Mouse (Mus musculus) heart, embryonic 13.5 days (tissue): Measurements from ENCODE around the gene Hectd4. TPM values are rescaled to one million over a fixed set of nuclear protein-coding genes. Genes with fewer than 3 reads are reported as not detected.
A peak's percentile ranks its signal among the peaks of the same experiment; 100 is the strongest.

Experiments used
- ATAC-seq: fragments of 200-750 bp; cut with Nextera tagmentation; 2 replicates; pipeline ENCODE4 v1.8.0; 2017; ENCODE audit warnings: moderate TSS enrichment; ENCODE audit not compliant: insufficient number of reproducible peaks, low FRiP score, low TSS enrichment; ENCODE audit errors: extremely low read depth
- H3K27ac ChIP-seq: fragments of 300-500 bp; sonication (generic); replicated peaks from 2 replicates; pipeline ENCODE4 v1.5.1; 2015; ENCODE audit warnings: moderate library complexity, mild to moderate bottlenecking, inconsistent platforms
- H3K27me3 ChIP-seq: fragments of 300-500 bp; sonication (generic); replicated peaks from 2 replicates; pipeline ENCODE4 v1.6.1; 2015; ENCODE audit warnings: mild to moderate bottlenecking, inconsistent platforms
- H3K36me3 ChIP-seq: fragments of 300-500 bp; sonication (generic); 2 replicates; pipeline ENCODE4 v1.6.1; 2015; ENCODE audit warnings: mild to moderate bottlenecking, inconsistent platforms
- H3K4me1 ChIP-seq: fragments of 300-500 bp; sonication (generic); 2 replicates; pipeline ENCODE4 v1.6.1; 2015; ENCODE audit warnings: inconsistent platforms
- H3K4me2 ChIP-seq: fragments of 300-500 bp; sonication (generic); 2 replicates; pipeline ENCODE4 v1.6.1; 2015; ENCODE audit warnings: inconsistent platforms, mild to moderate bottlenecking, moderate library complexity
- H3K4me3 ChIP-seq: fragments of 300-500 bp; sonication (generic); 2 replicates; pipeline ENCODE4 v1.5.1; 2015; ENCODE audit warnings: moderate library complexity, mild to moderate bottlenecking, inconsistent platforms
- H3K9ac ChIP-seq: fragments of 300-500 bp; sonication (generic); 2 replicates; pipeline ENCODE4 v1.6.1; 2015; ENCODE audit warnings: inconsistent platforms, mild to moderate bottlenecking, moderate library complexity
- H3K9me3 ChIP-seq: fragments of 300-500 bp; sonication (generic); 2 replicates; pipeline ENCODE4 v1.6.1; 2016; ENCODE audit warnings: inconsistent platforms
- WGBS: fragments of 180-500 bp; shearing (Covaris S2); methylation state at CpG from one replicate; pipeline ENCODE4 v1.1.7; 2015; ENCODE audit warnings: mixed read lengths; 5-methylcytosine and 5-hydroxymethylcytosine counted together
- polyA plus RNA-seq: library from polyadenylated mRNA; unstranded; fragments of >200 nt; fragmentation: Nextera tagmentation; extraction: Ambion mirVana; gene quantifications from 2 replicates; pipeline ENCODE4 v1.2.1, GENCODE M21; 2015

Hectd4 gene
- polyA plus RNA-seq, 1 experiment from 2014 or later, result 2.8 TPM

- no peak for ATAC-seq
- Histone ChIP-seq H3K9me3 (no peaks in the 10 kb centered on the region), H3K4me3 (peak overlapping the region; percentile 98; the same call in 1 of the 2 replicates), H3K27me3 (no peaks in the 10 kb centered on the region), H3K4me1 (peaks cover 45% of the 10 kb centered on the region), H3K36me3 (peaks cover 13% of the 10 kb centered on the region), H3K27ac (no peak overlapping the region), H3K9ac (peak overlapping the region; percentile 94), H3K4me2 (peak overlapping the region; percentile 96)
- WGBS, result 80% methylated on average over 5 of the region's 5 CpGs
Observed at GRCm38 (mm10) chr5:121399540-121399939, 179.5 kb downstream of the Hectd4 start.

GRCm38 (mm10) chr5:121400064-121400463, 180.0 kb downstream of the Hectd4 start:
- Histone ChIP-seq H3K36me3 (peaks cover 13% of the 10 kb centered on the region), H3K9ac (no peak overlapping the region), H3K4me3 (no peak overlapping the region), H3K9me3 (no peaks in the 10 kb centered on the region), H3K27me3 (no peaks in the 10 kb centered on the region), H3K4me2 (0 out of 2 replicates have a peak overlapping the region, but pooled peaks have one; percentile 96), H3K27ac (no peak overlapping the region), H3K4me1 (peaks cover 47% of the 10 kb centered on the region)
- no peak for ATAC-seq
- 64% methylated on average over 5 of the region's 5 CpGs for WGBS

DNA sequence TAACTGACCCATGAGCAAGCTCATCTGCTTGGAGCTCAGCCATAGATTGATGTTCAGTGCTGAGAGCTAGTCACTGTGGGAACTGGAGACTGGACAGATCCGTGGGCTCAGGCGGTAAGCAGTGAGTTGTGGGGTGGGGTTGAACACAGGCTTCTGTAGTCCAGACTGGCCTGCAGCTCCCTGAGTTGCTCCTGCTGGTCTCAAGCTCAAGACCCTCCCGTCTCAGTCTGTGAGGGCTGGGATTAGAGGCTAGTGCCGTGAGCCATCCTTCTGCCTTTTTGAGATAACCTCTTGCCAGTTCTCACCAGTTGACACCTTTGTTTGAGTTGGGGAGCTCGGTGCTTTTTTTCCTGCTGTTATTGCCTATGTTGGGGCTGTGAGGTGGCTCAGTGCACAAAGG, 180.8 kb downstream of the Hectd4 start:
- Histone ChIP-seq H3K4me1 (peaks cover 47% of the 10 kb centered on the region), H3K9ac (no peak overlapping the region), H3K36me3 (peaks cover 17% of the 10 kb centered on the region), H3K4me3 (no peak overlapping the region), H3K9me3 (no peaks in the 10 kb centered on the region), H3K27ac (no peak overlapping the region), H3K4me2 (no peak overlapping the region), H3K27me3 (no peaks in the 10 kb centered on the region)
- no peak for ATAC-seq
- WGBS, result 71% methylated on average over 5 of the region's 5 CpGs

DNA sequence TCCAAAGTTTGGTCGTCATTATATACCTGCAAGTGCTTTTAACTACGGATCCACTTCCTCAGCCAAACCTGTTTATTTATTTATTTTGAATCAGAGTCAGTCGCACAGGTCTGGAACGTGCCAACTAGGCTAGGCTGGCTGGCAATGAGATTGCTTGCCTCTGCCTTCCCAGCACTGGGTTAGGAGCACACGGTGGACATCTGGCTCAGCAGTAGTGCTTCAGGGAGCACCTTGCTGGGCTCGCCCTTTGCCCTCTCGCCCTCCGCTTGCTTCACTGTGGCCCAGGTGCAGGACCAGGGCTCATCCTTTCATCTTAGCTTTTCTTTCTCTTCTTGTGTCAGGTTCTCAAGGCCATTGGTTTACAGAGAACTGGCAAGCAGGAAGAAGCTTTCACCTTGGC, 187.8 kb downstream of the Hectd4 start:
- peaks cover 75% of the 10 kb centered on the region for H3K36me3 ChIP-seq
- WGBS, result 92% methylated on average over 8 of the region's 8 CpGs
- ATAC-seq, result no peak

DNA sequence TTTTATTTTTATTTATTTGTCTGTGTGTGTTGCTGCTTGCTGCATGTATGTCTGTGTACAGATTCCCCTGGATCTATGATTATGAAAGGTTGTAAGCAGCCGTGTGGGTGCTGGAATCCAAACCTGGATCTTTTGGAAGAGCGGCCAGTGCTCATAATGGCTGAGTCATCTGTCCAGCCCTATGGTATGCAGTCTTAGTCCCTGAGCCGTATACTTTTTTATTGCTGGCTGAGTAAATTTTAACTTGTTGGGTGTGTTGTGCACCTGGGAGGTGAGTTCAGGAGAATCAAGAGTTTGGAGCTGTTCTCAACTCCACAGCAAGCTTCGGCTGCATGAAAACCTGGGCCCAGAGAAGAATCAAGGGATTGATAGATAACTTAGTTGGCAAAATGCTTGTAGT, 191.0 kb downstream of the Hectd4 start:
- WGBS, result 94% methylated on average over 4 of the region's 4 CpGs
- no peak overlapping the region for H3K27ac ChIP-seq

More for the DNA sequence above, 187.8 kb downstream of the Hectd4 start:
- Histone ChIP-seq H3K4me3 (no peak overlapping the region), H3K27ac (no peak overlapping the region), H3K27me3 (no peaks in the 10 kb centered on the region), H3K9me3 (no peaks in the 10 kb centered on the region), H3K4me2 (no peak overlapping the region), H3K9ac (0 out of 2 replicates have a peak overlapping the region, but pooled peaks have one; percentile 33), H3K4me1 (peaks cover 19% of the 10 kb centered on the region)

More for the DNA sequence above, 191.0 kb downstream of the Hectd4 start:
- Histone ChIP-seq H3K36me3 (peaks cover 96% of the 10 kb centered on the region), H3K4me2 (no peak overlapping the region), H3K9ac (no peak overlapping the region), H3K27me3 (no peaks in the 10 kb centered on the region), H3K4me3 (no peak overlapping the region), H3K9me3 (no peaks in the 10 kb centered on the region), H3K4me1 (no peaks in the 10 kb centered on the region)
- no peak for ATAC-seq

Other genes with a start within 250 kb of the Hectd4 start
- gene Rph3a, start 210.1 kb upstream of the Hectd4 start, polyA plus RNA-seq, result 0.08 TPM in 1 of 2 replicates, not detected in the other
- 18.4 and 20.0 TPM in 2 replicates for gene Ptpn11, start 28.8 kb upstream of the Hectd4 start, polyA plus RNA-seq
- gene Rpl6, start 15.7 kb upstream of the Hectd4 start, polyA plus RNA-seq, result 368 and 390 TPM in 2 replicates
- 69.5 and 76.5 TPM in 2 replicates for gene Trafd1, start 165.4 kb downstream of the Hectd4 start, polyA plus RNA-seq
- gene Naa25, start 177.7 kb downstream of the Hectd4 start, polyA plus RNA-seq, result 30.4 and 34.7 TPM in 2 replicates
- gene Tmem116, start 231.7 kb downstream of the Hectd4 start, polyA plus RNA-seq, result 3.9 TPM in 2 replicates
- 146 and 160 TPM in 2 replicates for gene Erp29, start 232.3 kb downstream of the Hectd4 start, polyA plus RNA-seq